Mouse (Mus musculus): Measurements from ENCODE around the gene Esrrg.

DNA sequence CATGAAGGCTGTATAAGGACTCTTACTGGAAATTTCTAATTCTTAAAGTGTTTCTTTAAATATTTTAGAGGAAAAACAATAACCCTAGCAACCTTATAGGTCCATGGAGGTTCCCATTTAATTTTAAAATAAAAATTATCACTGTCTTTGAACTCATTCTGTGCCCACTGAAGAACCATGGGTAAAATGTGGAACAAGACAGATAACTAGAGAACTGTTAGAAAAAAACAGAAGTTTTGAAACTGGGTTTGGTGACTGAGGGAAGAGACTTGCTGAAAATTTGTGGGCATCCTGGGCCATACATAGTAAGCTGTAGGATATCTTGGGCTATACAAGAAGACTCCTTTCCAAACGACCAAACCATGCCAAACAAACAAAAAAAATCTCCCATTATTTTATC is 565.3 kb downstream of the Esrrg start:
- no peak for TF ChIP-seq CTCF (IDR thresholded peaks at IDR 0.05; ENCODE audit: insufficient read depth, low read depth, low read length)
- no peak for TF ChIP-seq POLR2A (IDR thresholded peaks at IDR 0.05; ENCODE audit: insufficient read depth, low read depth, low read length)
